In genomic region chr5:37823721-37824460, GRCm38 (mm10) we compare ENCODE assay signal across 9 mouse cellular contexts. TPM values are rescaled to one million over a fixed set of nuclear protein-coding genes. Genes with fewer than 3 reads are reported as not detected.
DNase-seq lines count a peak whose midpoint lies in the region; ATAC-seq lines count a peak whose summit lies in the region.
"Had no signal": no experiment of that assay in that cellular context is flagged by ENCODE, and none has a peak within 500 bp of the region (broad histone marks: within the 10 kb centered on the region; RNA-seq: fewer than 3 reads in every experiment).

No protein-coding gene starts in this region.

- DNase-seq in heart, adult 11 months: peak; percentile 94
- DNase-seq in heart, postnatal 25 days (ENCODE audit: low spot score): no peak
- DNase-seq in embryo, embryonic 10.5 days (ENCODE audit: low spot score): peak; percentile 55
- peak; percentile 35 to 37 for DNase-seq in heart, postnatal 14 days
- DNase-seq in yolk sac, embryonic 10.5 days (ENCODE audit: low spot score): peak; percentile 49

- peak overlapping the region; percentile 91 for H3K4me2 ChIP-seq in lung, embryonic 16.5 days (ENCODE audit: low read depth, low read length)

- peak; percentile 48 for ATAC-seq in lung, embryonic 16.5 days (ENCODE audit: low read depth)
- no peak for ATAC-seq in granulocyte monocyte progenitor cell, adult 5-6 weeks (replicated peaks; ENCODE audit: poor library complexity, severe bottlenecking)
- ATAC-seq in monocyte, adult 5-6 weeks (replicated peaks; ENCODE audit: insufficient number of reproducible peaks, low FRiP score, low TSS enrichment, poor library complexity, severe bottlenecking): no peak

- intact Hi-C loops in heart, postnatal 25 days (cut with DNase I): loop anchor here (5.0 to 10.0 kb wide), 3 partner anchors 218 to 391 kb away; no protein-coding TSS in a partner anchor
- intact Hi-C loops in heart, postnatal 14 days (cut with DNase I): no loop called here

- peak overlapping the region; percentile 59 for H3K4me3 ChIP-seq in lung, embryonic 16.5 days (ENCODE audit: low read length)

- no peaks in the 10 kb centered on the region for H3K36me3 ChIP-seq in lung, embryonic 16.5 days (ENCODE audit: control insufficient read depth, insufficient read depth, low read length)
- H3K36me3 ChIP-seq: G1E had no signal

- peak overlapping the region; percentile 41 for H3K9ac ChIP-seq in lung, embryonic 16.5 days (ENCODE audit: low read length)

- no peaks in the 10 kb centered on the region for H3K9me3 ChIP-seq in lung, embryonic 16.5 days (ENCODE audit: control insufficient read depth, low read length)

- H3K27me3 ChIP-seq in lung, embryonic 16.5 days (ENCODE audit: control insufficient read depth, insufficient read depth, low read depth, low read length): peaks cover 96% of the 10 kb centered on the region

- H3K4me1 ChIP-seq in lung, embryonic 16.5 days (replicated peaks; ENCODE audit: control insufficient read depth, insufficient read depth, low read length): peaks cover 17% of the 10 kb centered on the region

- under 1% methylated on average over 55 of the region's 58 CpGs for WGBS in lung, embryonic 16.5 days

- no peak overlapping the region for H3K27ac ChIP-seq in lung, embryonic 16.5 days (ENCODE audit: low read length)

RNA-seq across cellular contexts. Expression of gene Msx1, which starts 0.5 kb away (rescaled TPM):
- total RNA-seq in heart, postnatal 25 days (2021): 1 to 10 TPM; 4.0 to 5.1 TPM
- total RNA-seq in heart, postnatal 14 days (2021): 1 to 10 TPM; 4.6 to 5.6 TPM
- 3.3 TPM in 2 replicates for polyA plus RNA-seq in lung, embryonic 16.5 days (2015; fragmentation: Nextera tagmentation; extraction: Ambion mirVana)
- not detected in 2 replicates for total RNA-seq in granulocyte monocyte progenitor cell, adult 5-6 weeks (2014; fragmentation: Nextera tagmentation)
- not detected in 2 replicates for total RNA-seq in granulocyte monocyte progenitor cell, adult 5-6 weeks (2017)
- not detected in 3 replicates for total RNA-seq in monocyte, adult 5-6 weeks (2017)
- total RNA-seq: G1E had no signal
- polyA plus RNA-seq: G1E had no signal
